ENCODE assay signal across 23 mouse cellular contexts in the genomic region with DNA sequence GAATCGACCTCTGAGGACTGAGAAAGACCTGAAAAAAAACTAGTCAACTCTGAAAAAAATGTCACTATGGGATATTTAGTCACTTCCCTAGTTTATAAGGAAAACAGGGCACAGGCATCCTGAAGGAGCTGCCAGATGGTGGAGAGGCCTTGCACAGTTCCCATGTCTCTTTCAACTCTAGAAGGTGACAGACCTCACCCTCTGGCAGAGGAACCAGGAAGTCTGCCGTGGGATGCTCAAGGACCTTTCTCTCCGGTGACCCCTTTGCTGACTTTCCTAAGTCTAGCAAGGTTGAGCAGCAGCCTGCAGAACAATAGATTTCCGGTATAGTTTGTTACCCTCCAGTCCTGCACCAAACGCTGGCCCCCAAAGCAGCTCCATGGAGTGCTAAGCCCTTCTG.
DNase-seq lines count a peak whose midpoint lies in the region; ATAC-seq lines count a peak whose summit lies in the region.
"Had no signal": no experiment of that assay in that cellular context is flagged by ENCODE, and none has a peak within 500 bp of the region (broad histone marks: within the 10 kb centered on the region; RNA-seq: fewer than 3 reads in every experiment).

No protein-coding gene starts in this region.

- H3K9ac ChIP-seq in kidney, embryonic 14.5 days (ENCODE audit: low read depth, low read length): no peak overlapping the region
- H3K9ac ChIP-seq: heart, embryonic 15.5 days; hindbrain, embryonic 14.5 days; liver, embryonic 12.5 days had no signal

- no peaks in the 10 kb centered on the region for H3K36me3 ChIP-seq in kidney, embryonic 14.5 days (ENCODE audit: control insufficient read depth, insufficient read depth, low read length)
- H3K36me3 ChIP-seq: heart, embryonic 15.5 days; liver, embryonic 12.5 days; midbrain, embryonic 10.5 days had no signal

- H3K9me3 ChIP-seq in kidney, embryonic 14.5 days (ENCODE audit: control insufficient read depth, low read length): no peaks in the 10 kb centered on the region
- H3K9me3 ChIP-seq: heart, embryonic 15.5 days; liver, embryonic 12.5 days; midbrain, embryonic 10.5 days had no signal

- DNase-seq in adrenal gland, adult (ENCODE audit: inconsistent age in 2 of 2, low spot score in 1 of 2): peak; percentile 22 to 53
- DNase-seq in adrenal gland, postnatal 4 days (ENCODE audit: low spot score in 2 of 2): no peak
- peak; percentile 19 for DNase-seq in kidney, adult 11 months
- DNase-seq in kidney, adult 8-10 months: peak; percentile 8 to 17
- DNase-seq in kidney, postnatal 4 days: peak; percentile 30 to 38
- no peak for DNase-seq in cerebellum, adult 9-11 months
- DNase-seq in retina, embryonic 14.5 days (ENCODE audit: low spot score): no peak
- DNase-seq: cerebellum, adult 2 months; embryo, embryonic 11 days; gastrocnemius, postnatal 14 days; left cerebral cortex, postnatal 4 days; thymus, postnatal 14 days had no signal

- WGBS in kidney, embryonic 14.5 days: 21% methylated on average over 5 of the region's 5 CpGs

- no peaks in the 10 kb centered on the region for H3K27me3 ChIP-seq in kidney, embryonic 14.5 days (ENCODE audit: control insufficient read depth, insufficient read depth, low read length)
- H3K27me3 ChIP-seq: CH12.LX; heart, embryonic 15.5 days; liver, embryonic 12.5 days had no signal

- no peak overlapping the region for H3K4me3 ChIP-seq in kidney, embryonic 14.5 days (ENCODE audit: low read length)
- H3K4me3 ChIP-seq: erythroblast, embryonic 14.5 days; heart, embryonic 15.5 days; liver, embryonic 12.5 days; midbrain, embryonic 10.5 days; myocyte had no signal

- H3K4me1 ChIP-seq in kidney, embryonic 14.5 days (ENCODE audit: control insufficient read depth, insufficient read depth, low read length): no peaks in the 10 kb centered on the region
- H3K4me1 ChIP-seq: heart, embryonic 15.5 days; liver, embryonic 12.5 days; midbrain, embryonic 10.5 days had no signal

- no peak overlapping the region for H3K4me2 ChIP-seq in kidney, embryonic 14.5 days (replicated peaks; ENCODE audit: low read depth, low read length)
- H3K4me2 ChIP-seq: heart, embryonic 15.5 days; hindbrain, embryonic 14.5 days; liver, embryonic 12.5 days had no signal

- ATAC-seq in kidney, embryonic 14.5 days (ENCODE audit: low FRiP score, low TSS enrichment): no peak
- ATAC-seq: forebrain, embryonic 16.5 days; intestine, embryonic 16.5 days; liver, embryonic 12.5 days; lung, postnatal 0 days had no signal

- H3K27ac ChIP-seq in kidney, embryonic 14.5 days (ENCODE audit: low read depth, low read length): no peak overlapping the region
- H3K27ac ChIP-seq: heart, embryonic 15.5 days; hindbrain, embryonic 14.5 days; liver, embryonic 12.5 days; midbrain, embryonic 10.5 days had no signal

Comparison
In these comparisons a context has a peak if more than half of its experiments do, and no peak if none do; other contexts are left out.
1. DNase-seq: peak in adrenal gland, adult (2 of 2), kidney, adult 11 months (single experiment), kidney, adult 8-10 months (2 of 2) and kidney, postnatal 4 days (2 of 2); none in adrenal gland, postnatal 4 days (0 of 2), cerebellum, adult 9-11 months (single experiment) and retina, embryonic 14.5 days (single experiment).